7 mouse cellular contexts compared by ENCODE assay signal in genomic region chr6:50354688-50355660, GRCm38 (mm10).
DNase-seq lines count a peak whose midpoint lies in the region; ATAC-seq lines count a peak whose summit lies in the region.

No protein-coding gene starts in this region.

- ATAC-seq in heart, embryonic 13.5 days (ENCODE audit: extremely low read depth, insufficient number of reproducible peaks, low FRiP score, low TSS enrichment), result 0 out of 2 replicates have a peak, but pooled peaks have one; percentile 26
- no peak for ATAC-seq in stomach, embryonic 14.5 days (ENCODE audit: insufficient number of reproducible peaks, insufficient read depth, low FRiP score, low read depth)

- 0 out of 2 replicates have a peak, but pooled peaks cover 6% of the 10 kb centered on the region for H3K36me3 ChIP-seq in heart, embryonic 13.5 days
- H3K36me3 ChIP-seq in stomach, embryonic 14.5 days (ENCODE audit: control insufficient read depth, insufficient read depth, low read length), result no peaks in the 10 kb centered on the region

- H3K4me2 ChIP-seq in heart, embryonic 13.5 days, result peak overlapping the region; percentile 55
- H3K4me2 ChIP-seq in stomach, embryonic 14.5 days (replicated peaks; ENCODE audit: low read depth, low read length), result no peak overlapping the region

- DNase-seq in 3T3-L1 (ENCODE audit: low read depth, low spot score) (peak; percentile 89), liver (peak; percentile 16)
- DNase-seq in adrenal gland, postnatal 10 days, result peak; percentile 38
- no peak for DNase-seq in spleen, postnatal 36 days (ENCODE audit: low spot score in 2 of 2)
- no peak for DNase-seq in thymus, postnatal 4 days

- H3K27me3 ChIP-seq in heart, embryonic 13.5 days (replicated peaks), result 0 out of 2 replicates have a peak, but pooled peaks cover 3% of the 10 kb centered on the region
- no peaks in the 10 kb centered on the region for H3K27me3 ChIP-seq in stomach, embryonic 14.5 days (ENCODE audit: control insufficient read depth, insufficient read depth, low read length)

- peak overlapping the region; percentile 89 for H3K27ac ChIP-seq in heart, embryonic 13.5 days (replicated peaks)
- H3K27ac ChIP-seq in stomach, embryonic 14.5 days (ENCODE audit: low read length), result peak overlapping the region; percentile 63; the same call in 1 of the 2 replicates

- peak overlapping the region; percentile 16; the same call in 1 of the 2 replicates for H3K4me3 ChIP-seq in heart, embryonic 13.5 days
- H3K4me3 ChIP-seq in stomach, embryonic 14.5 days (ENCODE audit: low read depth, low read length), result no peak overlapping the region

- H3K9ac ChIP-seq in heart, embryonic 13.5 days, result peak overlapping the region; percentile 57
- H3K9ac ChIP-seq in stomach, embryonic 14.5 days (replicated peaks; ENCODE audit: low read depth, low read length), result no peak overlapping the region

- no peaks in the 10 kb centered on the region for H3K9me3 ChIP-seq in heart, embryonic 13.5 days
- no peaks in the 10 kb centered on the region for H3K9me3 ChIP-seq in stomach, embryonic 14.5 days (ENCODE audit: control insufficient read depth, low read depth, low read length)

- 18% methylated on average over 20 of the region's 20 CpGs for WGBS in heart, embryonic 13.5 days
- 52% methylated on average over 20 of the region's 20 CpGs for WGBS in stomach, embryonic 14.5 days

- peaks cover 66% of the 10 kb centered on the region for H3K4me1 ChIP-seq in heart, embryonic 13.5 days
- H3K4me1 ChIP-seq in stomach, embryonic 14.5 days (ENCODE audit: control insufficient read depth, insufficient read depth, low read length), result peaks cover 15% of the 10 kb centered on the region

Comparison
In these comparisons a context has a peak if more than half of its experiments do, and no peak if none do; other contexts are left out.
1. DNase-seq: peak in 3T3-L1 (single experiment), adrenal gland, postnatal 10 days (single experiment) and liver (single experiment); none in spleen, postnatal 36 days (0 of 2) and thymus, postnatal 4 days (single experiment).